Mouse (Mus musculus) embryonic fibroblast, embryonic 13.5 days (primary cell): Measurements from ENCODE around the gene Gm10097.

Experiments used
- CTCF ChIP-seq: IDR thresholded peaks from 2 replicates; pipeline ENCODE4 v1.5.1; 2011; ENCODE audit warnings: mild to moderate bottlenecking, control low read depth, low read length, moderate library complexity, borderline replicate concordance; ENCODE audit not compliant: insufficient read depth
- POLR2A ChIP-seq: IDR thresholded peaks from 2 replicates; pipeline ENCODE4 v1.6.1; 2011; ENCODE audit warnings: low read depth, mild to moderate bottlenecking, control low read depth, low read length, moderate library complexity

DNA sequence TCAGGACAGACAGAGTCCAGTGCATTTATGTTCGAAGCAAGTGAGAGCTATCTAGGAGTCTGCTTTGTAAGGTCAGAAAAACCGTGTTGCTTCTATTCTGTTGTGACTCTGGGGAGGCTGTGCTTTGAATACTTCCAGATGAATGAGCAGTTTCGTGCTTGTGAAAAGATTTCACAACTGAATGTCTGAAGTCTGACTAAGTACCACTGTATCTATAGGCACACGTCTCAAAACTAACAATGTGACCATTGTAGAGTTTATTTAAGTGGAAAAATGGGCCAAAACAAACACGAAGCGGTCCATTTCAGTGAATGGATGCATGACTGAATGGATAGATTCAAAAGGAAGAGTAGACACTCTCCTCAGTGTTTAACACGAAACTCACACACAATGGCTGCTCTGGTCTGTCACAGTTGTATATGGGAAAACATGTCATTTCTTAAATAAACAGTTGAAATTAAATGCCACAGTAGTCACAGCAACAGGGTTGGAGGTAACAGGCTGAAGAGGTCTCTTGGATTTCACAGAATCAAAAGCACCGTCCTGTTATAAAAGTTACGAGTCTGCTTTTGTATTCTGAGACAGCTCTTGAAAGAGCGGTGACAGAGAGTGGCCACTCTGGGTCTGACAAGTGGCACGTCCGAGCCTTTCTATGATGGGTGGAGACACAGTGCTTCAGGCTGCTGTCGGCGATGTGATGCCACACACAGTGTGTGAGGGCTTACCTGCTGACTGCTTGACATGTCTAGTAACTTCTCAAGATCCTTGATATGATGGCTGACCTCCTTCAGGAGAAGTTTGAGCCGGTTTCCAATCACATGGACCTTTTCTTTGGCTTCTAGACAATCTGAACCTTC is 36.6 kb upstream of the Gm10097 start:
- TF ChIP-seq POLR2A (no peak), CTCF (no peak)
